Mouse (Mus musculus) testis, adult 2 months (tissue): ENCODE data around the gene Sdsl. TPM values are rescaled to one million over a fixed set of nuclear protein-coding genes. Genes with fewer than 3 reads are reported as not detected.

Experiments used
- H3K27ac ChIP-seq: fragments of 200-500 bp; 2 replicates; pipeline ENCODE4 v1.5.1; 2012; ENCODE audit warnings: low read depth, low read length; ENCODE audit not compliant: control insufficient read depth, insufficient read depth
- H3K27me3 ChIP-seq: fragments of 200-500 bp; 2 replicates; pipeline ENCODE4 v1.6.1; 2012; ENCODE audit warnings: mild to moderate bottlenecking, low read length, moderate library complexity; ENCODE audit not compliant: control insufficient read depth, insufficient read depth
- H3K36me3 ChIP-seq: fragments of 200-500 bp; 2 replicates; pipeline ENCODE4 v1.6.1; 2012; ENCODE audit warnings: mild to moderate bottlenecking, low read length; ENCODE audit not compliant: control insufficient read depth, insufficient read depth
- H3K4me1 ChIP-seq: fragments of 200-500 bp; 2 replicates; pipeline ENCODE4 v1.6.1; 2012; ENCODE audit warnings: low read length; ENCODE audit not compliant: control insufficient read depth, insufficient read depth
- H3K4me3 ChIP-seq: fragments of 200-500 bp; 2 replicates; pipeline ENCODE4 v1.5.1; 2012; ENCODE audit warnings: low read depth, mild to moderate bottlenecking, low read length, moderate library complexity, mixed read lengths; ENCODE audit not compliant: control insufficient read depth
- CTCF ChIP-seq: fragments of 200-500 bp; IDR thresholded peaks from 2 replicates; pipeline ENCODE4 v1.5.1; 2012; ENCODE audit warnings: low read depth, mild to moderate bottlenecking, inconsistent platforms, low read length, moderate library complexity; ENCODE audit not compliant: control insufficient read depth, insufficient read depth, insufficient replicate concordance
- POLR2A ChIP-seq: fragments of 200-500 bp; IDR thresholded peaks from 2 replicates; pipeline ENCODE4 v1.6.1; 2012; ENCODE audit warnings: low read depth, mild to moderate bottlenecking, inconsistent platforms, low read length, moderate library complexity; ENCODE audit not compliant: control insufficient read depth
- polyA plus RNA-seq: library from polyadenylated mRNA; depleted of rRNA; stranded (reverse); fragments of >200 nt; gene quantifications from 2 replicates; pipeline ENCODE4 v1.2.3, GENCODE M21; 2012

The Sdsl gene
- polyA plus RNA-seq, 1 experiment = 6.1 TPM

DNA sequence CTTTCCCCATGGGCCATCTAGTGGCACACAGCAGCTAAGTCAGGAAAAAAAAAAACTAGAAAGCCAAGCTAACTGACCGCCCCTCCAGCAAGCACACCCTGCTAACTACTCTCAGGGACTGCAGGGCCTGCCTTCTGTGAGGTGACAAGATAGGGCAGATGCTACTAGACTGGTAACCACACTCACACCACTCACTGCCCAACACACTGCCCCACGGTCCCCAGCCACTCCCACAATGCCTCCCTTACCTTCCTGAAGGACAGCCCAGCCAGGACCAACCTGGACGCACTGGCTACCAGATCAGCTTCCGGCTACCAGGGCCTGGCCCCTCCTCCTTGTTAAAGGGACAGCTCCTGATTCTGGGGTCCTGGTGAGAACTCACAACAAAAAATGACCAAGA is 5.6 kb downstream of the Sdsl start:
- H3K4me3 ChIP-seq = no peak overlapping the region; the same call in 1 of the 2 replicates
- H3K27ac ChIP-seq = no peak overlapping the region; the same call in 1 of the 2 replicates
- H3K27me3 ChIP-seq = no peaks in the 10 kb centered on the region
- H3K4me1 ChIP-seq = no peaks in the 10 kb centered on the region
- TF ChIP-seq POLR2A (peak; percentile 29; the same call in 1 of the 2 replicates), CTCF (no peak)
- no peaks in the 10 kb centered on the region for H3K36me3 ChIP-seq

DNA sequence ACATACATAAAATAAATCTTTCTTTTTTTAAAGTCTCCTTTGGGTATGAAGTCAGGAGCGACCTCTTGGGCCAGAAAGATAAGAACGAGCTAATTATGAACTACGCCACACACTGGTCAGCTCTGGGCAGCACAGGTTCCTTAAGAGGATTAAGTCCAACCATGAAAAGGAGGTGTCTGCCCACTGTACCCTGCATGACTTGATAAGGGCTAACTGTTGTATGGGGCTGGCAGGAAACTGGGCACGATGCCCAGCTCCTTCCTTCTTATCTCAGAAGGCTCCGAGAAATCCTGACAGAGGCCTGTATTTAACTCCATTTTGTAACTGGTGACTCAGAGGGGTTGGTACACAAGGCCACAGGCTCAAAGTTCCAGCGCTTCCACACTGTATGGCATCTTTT is 6.8 kb downstream of the Sdsl start:
- no peak for TF ChIP-seq CTCF
- TF ChIP-seq POLR2A = no peak
- no peaks in the 10 kb centered on the region for H3K27me3 ChIP-seq
- H3K36me3 ChIP-seq = no peaks in the 10 kb centered on the region
- H3K4me3 ChIP-seq = no peak overlapping the region
- H3K27ac ChIP-seq = no peak overlapping the region
- H3K4me1 ChIP-seq = no peaks in the 10 kb centered on the region

DNA sequence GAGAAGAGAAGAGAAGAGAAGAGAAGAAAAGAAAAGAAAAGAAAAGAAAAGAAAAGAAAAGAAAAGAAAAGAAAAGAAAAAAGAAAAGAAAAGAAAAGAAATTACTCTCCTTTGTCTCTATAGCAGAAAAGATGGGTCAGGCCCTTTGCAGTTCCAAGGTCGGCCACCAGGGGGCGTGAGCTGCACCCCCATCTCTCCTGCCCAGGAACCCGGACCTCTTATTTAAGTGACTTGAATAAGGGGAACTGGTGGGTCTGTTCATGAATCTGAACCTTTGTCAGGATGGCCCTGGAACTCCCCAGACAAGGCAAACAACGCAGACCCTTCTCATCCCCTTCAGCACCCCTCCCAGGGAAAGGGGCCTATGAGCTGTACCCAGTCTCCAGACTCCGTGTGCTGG is 7.5 kb downstream of the Sdsl start:
- H3K27me3 ChIP-seq = no peaks in the 10 kb centered on the region
- H3K36me3 ChIP-seq = no peaks in the 10 kb centered on the region
- no peak overlapping the region for H3K27ac ChIP-seq
- H3K4me3 ChIP-seq = no peak overlapping the region
- TF ChIP-seq CTCF (peak; percentile 91), POLR2A (no peak)
- no peaks in the 10 kb centered on the region for H3K4me1 ChIP-seq

DNA sequence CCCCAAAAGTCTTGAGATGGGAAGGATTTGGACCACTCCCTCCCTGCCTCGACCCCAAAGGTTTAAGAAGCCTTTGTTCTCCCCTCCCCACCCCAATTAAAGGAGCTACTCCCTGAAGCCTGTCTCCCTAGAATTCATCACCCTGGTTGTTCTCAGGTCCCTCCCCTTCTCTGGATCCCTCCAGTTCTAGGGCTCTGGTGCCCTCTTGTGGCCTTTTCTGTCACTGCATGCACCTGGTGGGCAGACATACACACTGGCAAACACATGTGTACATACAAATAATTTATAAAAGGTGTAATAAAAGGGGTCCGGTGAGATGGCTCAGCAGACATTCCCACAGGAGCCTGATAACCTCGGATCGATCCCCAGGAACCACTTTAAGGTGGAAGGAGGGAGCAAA is 8.3 kb downstream of the Sdsl start:
- Histone ChIP-seq H3K4me1 (no peaks in the 10 kb centered on the region), H3K36me3 (no peaks in the 10 kb centered on the region), H3K27ac (no peak overlapping the region), H3K27me3 (no peaks in the 10 kb centered on the region), H3K4me3 (no peak overlapping the region)
- TF ChIP-seq CTCF (peak; percentile 65; the same call in 1 of the 2 replicates), POLR2A (no peak)

DNA sequence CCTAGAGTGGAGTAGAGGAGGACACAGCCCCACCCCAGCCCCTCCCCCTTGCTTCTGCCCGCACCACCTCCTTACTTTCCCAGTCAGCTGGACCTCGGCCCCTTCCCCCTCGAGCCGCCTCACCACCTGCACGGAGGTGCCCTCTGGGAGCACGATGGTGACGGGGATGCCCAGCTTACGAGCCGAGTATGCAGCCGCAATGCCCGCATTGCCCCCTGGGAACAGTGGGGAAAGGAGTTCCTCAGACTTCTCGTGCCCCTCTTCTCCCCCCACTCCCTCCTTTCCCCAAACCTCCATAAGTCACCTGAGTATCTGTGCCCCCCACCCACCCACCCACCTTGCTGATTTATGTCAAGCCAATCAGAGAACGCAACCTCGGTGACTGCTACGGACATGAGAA is 10.7 kb downstream of the Sdsl start:
- peaks cover 4% of the 10 kb centered on the region; the same call in 1 of the 2 replicates for H3K4me1 ChIP-seq

DNA sequence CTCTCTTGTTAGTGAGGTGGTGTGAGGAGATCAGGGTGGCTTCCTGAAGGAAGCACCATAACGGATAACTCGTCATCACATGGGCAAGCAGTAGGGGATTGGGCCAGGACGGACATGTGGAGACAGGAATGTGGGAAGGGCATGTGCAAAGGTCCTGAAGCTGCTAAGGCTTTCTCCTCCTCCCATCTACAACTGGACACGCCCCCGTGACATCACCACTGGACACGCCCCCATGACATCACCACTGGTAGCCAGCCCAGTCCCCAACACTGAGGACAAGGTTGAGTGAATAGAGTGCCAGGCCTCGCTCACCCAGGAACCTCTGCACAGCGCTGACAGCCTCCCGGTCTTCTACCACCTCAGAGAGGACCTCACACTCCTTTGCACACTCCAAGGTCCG is 13.5 kb downstream of the Sdsl start:
- peaks cover 13% of the 10 kb centered on the region for H3K4me1 ChIP-seq
- H3K4me3 ChIP-seq = no peak overlapping the region
- no peaks in the 10 kb centered on the region for H3K36me3 ChIP-seq
- H3K27ac ChIP-seq = no peak overlapping the region
- H3K27me3 ChIP-seq = no peaks in the 10 kb centered on the region
- TF ChIP-seq CTCF (0 out of 2 replicates have a peak, but pooled peaks have one; percentile 1), POLR2A (no peak)

More for the DNA sequence above, 10.7 kb downstream of the Sdsl start:
- H3K4me3 ChIP-seq = no peak overlapping the region
- TF ChIP-seq POLR2A (no peak), CTCF (no peak)
- no peaks in the 10 kb centered on the region for H3K27me3 ChIP-seq
- no peak overlapping the region for H3K27ac ChIP-seq
- H3K36me3 ChIP-seq = no peaks in the 10 kb centered on the region

DNA sequence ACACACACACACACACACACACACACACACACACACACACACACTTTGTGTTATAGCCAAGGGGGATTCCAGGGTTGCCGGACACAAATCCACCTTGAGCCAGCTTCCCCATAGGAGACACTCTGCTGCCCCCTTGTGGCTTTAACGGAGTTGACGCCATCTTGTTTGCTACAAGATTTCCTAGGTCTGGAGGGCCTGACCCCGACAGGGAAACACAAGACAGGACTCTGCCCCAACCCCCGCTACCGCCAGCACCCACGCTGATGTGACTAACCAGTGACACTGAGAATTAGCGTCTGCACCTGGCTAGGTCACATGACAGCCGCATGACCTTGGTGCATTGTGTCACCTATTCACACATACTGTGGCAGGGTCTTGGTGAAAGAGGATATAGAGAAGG is 15.0 kb downstream of the Sdsl start:
- Histone ChIP-seq H3K36me3 (no peaks in the 10 kb centered on the region), H3K4me3 (no peak overlapping the region), H3K27me3 (no peaks in the 10 kb centered on the region), H3K4me1 (peaks cover 13% of the 10 kb centered on the region), H3K27ac (no peak overlapping the region)
- TF ChIP-seq POLR2A (no peak), CTCF (peak; percentile 71; the same call in 1 of the 2 replicates)
